Mouse (Mus musculus) kidney, postnatal 14 days (tissue): ENCODE measurements around the gene Mmp20.

Experiments used
- DNase-seq: peaks from one replicate; pipeline ENCODE4 v3.0.0; 2022; ENCODE audit warnings: mixed read lengths

Mmp20 gene

DNA sequence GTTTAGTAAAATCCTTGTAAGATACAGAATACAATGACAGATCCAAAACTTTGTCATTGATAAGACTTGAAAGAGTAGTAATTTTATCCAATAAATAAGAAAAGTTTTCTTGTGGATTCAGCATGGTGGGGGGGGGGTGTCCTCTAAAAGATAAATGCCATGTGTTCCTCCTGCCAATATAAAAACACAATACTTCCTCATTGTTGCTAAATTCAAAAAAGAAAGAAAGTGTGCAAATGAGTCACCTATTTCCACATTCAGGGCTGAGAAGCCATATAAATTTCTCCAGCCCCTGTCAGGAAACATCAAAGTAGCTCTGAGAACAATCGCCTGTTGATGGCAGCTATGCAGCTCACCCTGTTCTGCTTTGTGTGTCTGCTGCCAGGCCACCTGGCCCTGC is 63.8 kb downstream of the Mmp20 start, which contains the start of gene Mmp7:
Mmp7 (plus strand) TSS at position 301 of the 400 bp plus-strand sequence.
- no peak for DNase-seq

GRCm38 (mm10) chr9:7693961-7694360 is 65.9 kb downstream of the Mmp20 start:
- DNase-seq, result no peak

DNA sequence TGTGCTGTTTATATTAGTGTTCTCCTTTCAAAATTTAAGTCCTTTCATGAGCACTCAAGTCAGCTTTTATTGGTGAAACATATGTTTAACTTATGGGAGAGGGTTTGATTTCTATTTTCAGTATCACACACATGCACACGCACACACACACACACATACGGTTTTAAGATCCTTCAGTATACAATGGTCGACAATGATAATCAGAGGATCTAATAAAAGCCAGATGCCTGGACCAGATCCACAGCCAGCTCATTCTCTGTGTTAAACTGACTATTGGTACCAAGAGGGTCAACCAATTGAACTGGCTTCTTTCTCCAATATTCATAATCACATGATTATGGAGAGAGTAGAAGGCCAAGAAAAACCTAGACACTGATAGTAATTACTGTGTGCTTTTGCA is 67.6 kb downstream of the Mmp20 start:
- no peak for DNase-seq

GRCm38 (mm10) chr9:7708698-7709097 is 80.7 kb downstream of the Mmp20 start:
- DNase-seq, result no peak

GRCm38 (mm10) chr9:7711196-7711595 is 83.2 kb downstream of the Mmp20 start:
- DNase-seq, result no peak

GRCm38 (mm10) chr9:7714062-7714907 is 86.3 kb downstream of the Mmp20 start:
- DNase-seq, result peak; percentile 62

DNA sequence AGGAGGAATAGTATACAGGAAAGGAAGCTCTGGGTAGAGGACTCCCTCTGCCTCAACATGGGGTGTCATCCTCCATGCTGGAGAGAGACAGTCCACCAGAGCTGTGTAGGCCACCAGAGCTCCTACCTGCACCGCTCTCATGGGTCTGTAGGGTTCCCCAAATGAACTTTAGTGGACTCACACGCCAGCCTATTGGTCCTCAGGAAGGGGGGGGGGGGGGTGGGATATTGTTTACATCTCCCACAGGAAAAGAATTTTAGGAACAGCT is 86.8 kb downstream of the Mmp20 start:
- no peak for DNase-seq

DNA sequence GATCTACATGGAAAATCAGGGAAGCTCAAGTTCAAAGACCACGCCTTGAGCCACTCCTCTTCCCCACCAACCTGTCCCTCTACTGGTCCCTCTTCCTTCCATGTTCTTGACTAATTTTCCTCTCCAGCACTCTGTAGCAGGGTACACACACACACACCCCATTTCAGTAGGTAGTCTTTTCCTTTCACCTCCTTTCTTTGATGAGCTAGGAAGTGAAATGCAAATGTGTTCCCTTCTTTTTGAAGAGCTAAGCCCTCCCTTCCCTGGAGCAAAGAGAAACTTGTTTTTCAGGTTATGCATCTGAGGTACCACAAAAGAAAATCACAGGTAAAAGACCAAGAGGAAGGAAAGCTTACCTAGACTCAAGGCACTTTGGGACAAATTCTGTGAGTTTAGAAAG is 93.5 kb downstream of the Mmp20 start:
- DNase-seq, result no peak
